Mouse (Mus musculus) G1E-ER4 (cell line): Measurements from ENCODE around the gene Gm11077. TPM values are rescaled to one million over a fixed set of nuclear protein-coding genes. Genes with fewer than 3 reads are reported as not detected.

Experiments used
- GATA1 ChIP-seq: IDR thresholded peaks from one replicate; pipeline ENCODE4 v1.8.0; 2012; ENCODE audit warnings: low read length, inconsistent platforms
- polyA plus RNA-seq: library from polyadenylated mRNA; stranded (reverse); fragments of >175 nt; gene quantifications from 2 replicates; pipeline ENCODE4 v1.2.3, GENCODE M21; 2012

Gene Gm11077
- polyA plus RNA-seq, 1 experiment = not detected

DNA sequence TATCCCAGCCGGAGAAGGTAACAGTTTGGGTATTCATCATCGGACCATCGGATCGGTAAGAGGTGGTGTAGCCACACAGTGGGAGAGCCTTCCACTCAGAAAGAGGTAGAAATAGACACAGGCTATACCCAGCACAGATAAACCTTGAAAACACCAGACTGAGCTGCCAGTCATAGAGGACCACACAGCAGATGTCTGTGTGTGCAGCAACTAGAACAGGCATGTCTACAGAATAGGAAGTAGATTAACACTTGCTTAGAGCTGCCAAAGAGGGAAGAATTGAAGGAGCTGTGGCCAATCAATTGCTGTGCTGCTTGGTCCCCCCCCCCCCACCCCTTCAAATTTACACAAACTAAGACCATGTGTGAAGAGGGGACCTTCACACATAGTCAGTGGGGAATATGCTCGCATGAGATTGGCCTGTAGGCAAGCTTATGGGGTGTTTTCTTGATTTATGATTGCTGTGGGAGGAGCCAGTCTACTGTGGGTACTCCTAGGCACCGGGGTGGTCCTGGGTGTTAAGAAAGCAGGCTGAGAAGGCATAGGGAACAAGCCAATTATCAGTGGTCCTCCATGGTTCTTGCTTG lies 64.7 kb downstream of the Gm11077 start:
- no peak for TF ChIP-seq GATA1

DNA sequence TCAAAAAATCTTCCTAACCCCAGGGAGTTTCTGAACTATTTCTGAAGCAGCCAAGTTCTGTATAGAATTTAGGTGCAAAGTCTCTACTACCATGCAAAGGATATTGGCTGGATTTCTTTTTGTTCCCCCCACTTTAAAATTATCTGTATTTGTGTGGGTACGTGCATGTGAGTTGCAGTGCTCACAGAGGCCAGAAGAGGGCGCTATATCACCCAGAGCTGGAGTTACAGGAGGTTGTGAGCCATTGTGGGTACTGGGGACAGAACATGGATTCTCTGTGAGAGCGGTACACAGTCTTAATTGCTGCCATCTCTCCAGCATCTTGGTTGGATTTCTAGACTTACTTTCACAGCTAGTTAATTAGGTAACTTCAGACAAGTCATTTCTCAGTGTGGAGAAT lies 69.8 kb downstream of the Gm11077 start:
- no peak for TF ChIP-seq GATA1

DNA sequence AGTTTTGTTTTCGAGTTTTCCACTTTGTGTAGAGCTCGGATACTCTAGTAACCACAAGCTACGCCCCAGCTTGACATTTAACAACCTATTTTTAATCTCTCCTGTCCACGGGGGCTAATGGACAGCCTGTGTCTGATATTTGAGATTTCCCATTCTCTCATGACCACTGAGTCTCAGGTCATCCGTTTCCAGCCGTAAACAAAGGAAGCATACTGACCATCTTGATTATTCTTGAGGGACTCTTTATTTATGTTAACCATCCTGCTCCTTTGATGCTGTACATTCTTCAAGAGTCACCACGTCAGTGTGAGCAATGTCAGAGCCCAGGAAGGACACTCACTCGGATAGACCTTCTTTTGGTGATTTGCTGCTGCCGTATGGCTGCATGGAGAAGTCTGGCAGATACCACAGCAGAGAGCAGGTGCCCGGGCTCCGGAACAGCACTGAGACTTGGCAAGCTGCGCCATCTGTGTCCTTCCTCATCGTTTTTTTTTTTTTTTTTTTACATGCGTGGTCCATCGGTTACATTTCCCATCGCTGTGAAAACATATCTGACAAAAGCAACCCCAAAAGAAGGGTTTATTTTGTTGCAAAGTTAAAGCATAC lies 70.5 kb downstream of the Gm11077 start:
- TF ChIP-seq GATA1 = no peak

DNA sequence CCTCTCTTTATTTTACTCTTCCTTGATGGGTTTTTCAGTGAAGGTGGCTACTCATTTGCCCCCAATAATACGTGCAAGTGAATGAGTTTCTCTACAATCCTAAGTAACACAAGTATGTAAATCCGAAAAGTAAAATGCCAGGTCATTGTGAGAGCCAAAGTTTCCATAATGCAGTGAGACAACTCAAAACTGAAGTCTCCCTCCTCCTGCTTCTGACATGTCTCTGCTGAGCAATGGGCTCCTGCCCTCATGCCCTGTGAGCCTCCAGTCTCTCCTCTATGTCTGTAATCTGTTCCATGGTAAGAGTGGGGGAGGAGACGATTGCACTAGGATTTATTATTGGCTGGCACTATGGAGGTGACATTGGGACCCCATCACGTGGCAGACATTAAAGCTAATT lies 71.5 kb downstream of the Gm11077 start:
- TF ChIP-seq GATA1 = no peak

Other genes starting within 250 kb of the Gm11077 start
- gene Aebp2, start 106.6 kb upstream of the Gm11077 start, polyA plus RNA-seq = 36.7 and 47.9 TPM in 2 replicates